Mouse (Mus musculus): ENCODE data around the gene Thumpd3. TPM values are rescaled to one million over a fixed set of nuclear protein-coding genes. Genes with fewer than 3 reads are reported as not detected.

Thumpd3 gene
- polyA plus RNA-seq, 1 experiment from 2014 or later = 29.5 TPM

- no peak overlapping the region for H3K4me2 ChIP-seq (ENCODE audit: low read depth, low read length)
- no peaks in the 10 kb centered on the region; the same call in 1 of the 2 replicates for H3K27me3 ChIP-seq (ENCODE audit: control insufficient read depth, insufficient read depth, low read depth, low read length)
- no peaks in the 10 kb centered on the region for H3K36me3 ChIP-seq (ENCODE audit: control insufficient read depth, insufficient read depth)
- H3K27ac ChIP-seq (ENCODE audit: low read length) = no peak overlapping the region
- no peak for ATAC-seq (ENCODE audit: low read depth)
- H3K4me3 ChIP-seq (ENCODE audit: low read depth, low read length) = no peak overlapping the region
- 68% methylated on average over 4 of the region's 4 CpGs for WGBS (ENCODE audit: insufficient replicate concordance)
- H3K4me1 ChIP-seq (ENCODE audit: control insufficient read depth, low read depth, low read length) = no peaks in the 10 kb centered on the region
- H3K9me3 ChIP-seq (replicated peaks; ENCODE audit: control insufficient read depth, low read length) = no peaks in the 10 kb centered on the region
- H3K9ac ChIP-seq (ENCODE audit: low read depth, low read length) = no peak overlapping the region
Measured at GRCm38 (mm10) chr6:113013550-113013949, 32.5 kb upstream of the Thumpd3 start.

GRCm38 (mm10) chr6:113017500-113018047 lies 28.5 kb upstream of the Thumpd3 start:
- no peak overlapping the region for H3K9ac ChIP-seq (ENCODE audit: low read depth, low read length)
- no peaks in the 10 kb centered on the region for H3K4me1 ChIP-seq (ENCODE audit: control insufficient read depth, low read depth, low read length)
- WGBS (ENCODE audit: insufficient replicate concordance) = 26% methylated on average over 12 of the region's 12 CpGs
- no peak for ATAC-seq (ENCODE audit: low read depth)
- no peaks in the 10 kb centered on the region for H3K36me3 ChIP-seq (ENCODE audit: control insufficient read depth, insufficient read depth)
- H3K27ac ChIP-seq (ENCODE audit: low read length) = no peak overlapping the region
- H3K4me3 ChIP-seq (ENCODE audit: low read depth, low read length) = no peak overlapping the region
- no peaks in the 10 kb centered on the region for H3K9me3 ChIP-seq (replicated peaks; ENCODE audit: control insufficient read depth, low read length)
- H3K27me3 ChIP-seq (ENCODE audit: control insufficient read depth, insufficient read depth, low read depth, low read length) = no peaks in the 10 kb centered on the region; the same call in 1 of the 2 replicates
- no peak overlapping the region for H3K4me2 ChIP-seq (ENCODE audit: low read depth, low read length)

- H3K36me3 ChIP-seq (ENCODE audit: control insufficient read depth, insufficient read depth) = no peaks in the 10 kb centered on the region
Measured at GRCm38 (mm10) chr6:113018139-113018538, 27.9 kb upstream of the Thumpd3 start.

GRCm38 (mm10) chr6:113024866-113025265 lies 21.2 kb upstream of the Thumpd3 start:
- no peak for ATAC-seq (ENCODE audit: low read depth)
- Histone ChIP-seq H3K36me3 (ENCODE audit: control insufficient read depth, insufficient read depth) (no peaks in the 10 kb centered on the region), H3K9me3 (replicated peaks; ENCODE audit: control insufficient read depth, low read length) (no peaks in the 10 kb centered on the region), H3K4me2 (ENCODE audit: low read depth, low read length) (no peak overlapping the region), H3K27me3 (ENCODE audit: control insufficient read depth, insufficient read depth, low read depth, low read length) (no peaks in the 10 kb centered on the region), H3K27ac (ENCODE audit: low read length) (no peak overlapping the region), H3K9ac (ENCODE audit: low read depth, low read length) (no peak overlapping the region), H3K4me3 (ENCODE audit: low read depth, low read length) (no peak overlapping the region), H3K4me1 (ENCODE audit: control insufficient read depth, low read depth, low read length) (no peaks in the 10 kb centered on the region)
- WGBS (ENCODE audit: insufficient replicate concordance) = 46% methylated on average over 8 of the region's 8 CpGs

More at GRCm38 (mm10) chr6:113018139-113018538, 27.9 kb upstream of the Thumpd3 start:
- no peak overlapping the region for H3K9ac ChIP-seq (ENCODE audit: low read depth, low read length)
- no peaks in the 10 kb centered on the region for H3K4me1 ChIP-seq (ENCODE audit: control insufficient read depth, low read depth, low read length)
- H3K4me2 ChIP-seq (ENCODE audit: low read depth, low read length) = no peak overlapping the region
- H3K27me3 ChIP-seq (ENCODE audit: control insufficient read depth, insufficient read depth, low read depth, low read length) = no peaks in the 10 kb centered on the region; the same call in 1 of the 2 replicates
- no peak overlapping the region for H3K4me3 ChIP-seq (ENCODE audit: low read depth, low read length)
- H3K9me3 ChIP-seq (replicated peaks; ENCODE audit: control insufficient read depth, low read length) = no peaks in the 10 kb centered on the region
- no peak overlapping the region for H3K27ac ChIP-seq (ENCODE audit: low read length)
- WGBS (ENCODE audit: insufficient replicate concordance) = 33% methylated on average over 6 of the region's 6 CpGs
- ATAC-seq (ENCODE audit: low read depth) = no peak

GRCm38 (mm10) chr6:113025774-113026173 lies 20.3 kb upstream of the Thumpd3 start:
- H3K4me3 ChIP-seq (ENCODE audit: low read depth, low read length) = no peak overlapping the region
- no peak overlapping the region for H3K9ac ChIP-seq (ENCODE audit: low read depth, low read length)
- H3K36me3 ChIP-seq (ENCODE audit: control insufficient read depth, insufficient read depth) = no peaks in the 10 kb centered on the region
- ATAC-seq (ENCODE audit: low read depth) = no peak
- H3K27me3 ChIP-seq (ENCODE audit: control insufficient read depth, insufficient read depth, low read depth, low read length) = no peaks in the 10 kb centered on the region
- no peak overlapping the region for H3K27ac ChIP-seq (ENCODE audit: low read length)
- no peaks in the 10 kb centered on the region for H3K9me3 ChIP-seq (replicated peaks; ENCODE audit: control insufficient read depth, low read length)
- WGBS (ENCODE audit: insufficient replicate concordance) = 64% methylated on average over 5 of the region's 5 CpGs
- no peaks in the 10 kb centered on the region for H3K4me1 ChIP-seq (ENCODE audit: control insufficient read depth, low read depth, low read length)
- H3K4me2 ChIP-seq (ENCODE audit: low read depth, low read length) = no peak overlapping the region

- ATAC-seq (ENCODE audit: low read depth) = no peak
- no peaks in the 10 kb centered on the region for H3K4me1 ChIP-seq (ENCODE audit: control insufficient read depth, low read depth, low read length)
- no peaks in the 10 kb centered on the region for H3K36me3 ChIP-seq (ENCODE audit: control insufficient read depth, insufficient read depth)
- no peak overlapping the region for H3K4me3 ChIP-seq (ENCODE audit: low read depth, low read length)
- WGBS (ENCODE audit: insufficient replicate concordance) = 22% methylated on average over 2 of the region's 2 CpGs
- no peak overlapping the region for H3K27ac ChIP-seq (ENCODE audit: low read length)
- H3K27me3 ChIP-seq (ENCODE audit: control insufficient read depth, insufficient read depth, low read depth, low read length) = no peaks in the 10 kb centered on the region
- no peak overlapping the region for H3K9ac ChIP-seq (ENCODE audit: low read depth, low read length)
- no peak overlapping the region for H3K4me2 ChIP-seq (ENCODE audit: low read depth, low read length)
- no peaks in the 10 kb centered on the region for H3K9me3 ChIP-seq (replicated peaks; ENCODE audit: control insufficient read depth, low read length)
Measured at GRCm38 (mm10) chr6:113027446-113027845, 18.6 kb upstream of the Thumpd3 start.

- Histone ChIP-seq H3K27ac (ENCODE audit: low read length) (no peak overlapping the region), H3K4me2 (ENCODE audit: low read depth, low read length) (no peak overlapping the region), H3K9me3 (replicated peaks; ENCODE audit: control insufficient read depth, low read length) (no peaks in the 10 kb centered on the region), H3K4me3 (ENCODE audit: low read depth, low read length) (no peak overlapping the region), H3K27me3 (ENCODE audit: control insufficient read depth, insufficient read depth, low read depth, low read length) (no peaks in the 10 kb centered on the region), H3K4me1 (ENCODE audit: control insufficient read depth, low read depth, low read length) (no peaks in the 10 kb centered on the region), H3K9ac (ENCODE audit: low read depth, low read length) (no peak overlapping the region), H3K36me3 (ENCODE audit: control insufficient read depth, insufficient read depth) (no peaks in the 10 kb centered on the region)
- ATAC-seq (ENCODE audit: low read depth) = no peak
- WGBS (ENCODE audit: insufficient replicate concordance) = 54% methylated on average over 3 of the region's 3 CpGs
Measured at GRCm38 (mm10) chr6:113029006-113029405, 17.0 kb upstream of the Thumpd3 start.

- Histone ChIP-seq H3K9me3 (replicated peaks; ENCODE audit: control insufficient read depth, low read length) (no peaks in the 10 kb centered on the region), H3K4me2 (ENCODE audit: low read depth, low read length) (no peak overlapping the region), H3K27me3 (ENCODE audit: control insufficient read depth, insufficient read depth, low read depth, low read length) (no peaks in the 10 kb centered on the region), H3K27ac (ENCODE audit: low read length) (no peak overlapping the region), H3K36me3 (ENCODE audit: control insufficient read depth, insufficient read depth) (no peaks in the 10 kb centered on the region), H3K4me3 (ENCODE audit: low read depth, low read length) (no peak overlapping the region), H3K9ac (ENCODE audit: low read depth, low read length) (no peak overlapping the region), H3K4me1 (ENCODE audit: control insufficient read depth, low read depth, low read length) (no peaks in the 10 kb centered on the region)
- WGBS (ENCODE audit: insufficient replicate concordance) = 56% methylated on average over 3 of the region's 3 CpGs
- ATAC-seq (ENCODE audit: low read depth) = no peak
Measured at GRCm38 (mm10) chr6:113030553-113030952, 15.5 kb upstream of the Thumpd3 start.

- H3K27ac ChIP-seq (ENCODE audit: low read length) = no peak overlapping the region
- no peak for ATAC-seq (ENCODE audit: low read depth)
Measured at GRCm38 (mm10) chr6:113030970-113031660, 14.9 kb upstream of the Thumpd3 start.

More at GRCm38 (mm10) chr6:113030970-113031660, 14.9 kb upstream of the Thumpd3 start:
- no peaks in the 10 kb centered on the region for H3K9me3 ChIP-seq (replicated peaks; ENCODE audit: control insufficient read depth, low read length)
- H3K9ac ChIP-seq (ENCODE audit: low read depth, low read length) = no peak overlapping the region
- H3K4me1 ChIP-seq (ENCODE audit: control insufficient read depth, low read depth, low read length) = no peaks in the 10 kb centered on the region
- no peaks in the 10 kb centered on the region for H3K36me3 ChIP-seq (ENCODE audit: control insufficient read depth, insufficient read depth)
- no peaks in the 10 kb centered on the region for H3K27me3 ChIP-seq (ENCODE audit: control insufficient read depth, insufficient read depth, low read depth, low read length)
- H3K4me3 ChIP-seq (ENCODE audit: low read depth, low read length) = no peak overlapping the region
- no peak overlapping the region for H3K4me2 ChIP-seq (ENCODE audit: low read depth, low read length)
- WGBS (ENCODE audit: insufficient replicate concordance) = 61% methylated on average over 10 of the region's 10 CpGs

All from liver, embryonic 16.5 days (tissue).